Mouse (Mus musculus) hindbrain, embryonic 12.5 days (tissue): ENCODE measurements around the gene Zfp771. TPM values are rescaled to one million over a fixed set of nuclear protein-coding genes. Genes with fewer than 3 reads are reported as not detected.

Source experiments
- polyA plus RNA-seq: library from polyadenylated mRNA; unstranded; fragments of >200 nt; fragmentation: Nextera tagmentation; extraction: Ambion mirVana; gene quantifications from 2 replicates; pipeline ENCODE4 v1.2.1, GENCODE M21; 2016

The Zfp771 gene
- polyA plus RNA-seq, 1 experiment from 2014 or later, result 62.8 TPM

Other genes with a start within 250 kb of the Zfp771 start
- gene Mvp, start 229.7 kb upstream of the Zfp771 start, polyA plus RNA-seq, result 6.8 and 7.2 TPM in 2 replicates
- 0.72 and 1.3 TPM in 2 replicates for gene Pagr1b, start 227.8 kb upstream of the Zfp771 start, polyA plus RNA-seq
- 46.6 and 51.6 TPM in 2 replicates for gene Pagr1a, start 226.9 kb upstream of the Zfp771 start, polyA plus RNA-seq
- gene Gm42742, start 223.2 kb upstream of the Zfp771 start, polyA plus RNA-seq, result 63.8 and 69.6 TPM in 2 replicates
- gene Prrt2, start 223.1 kb upstream of the Zfp771 start, polyA plus RNA-seq, result 7.1 and 9.6 TPM in 2 replicates
- gene Maz, start 217.2 kb upstream of the Zfp771 start, polyA plus RNA-seq, result 117 and 119 TPM in 2 replicates
- 85.3 and 86.9 TPM in 2 replicates for gene Kif22, start 201.8 kb upstream of the Zfp771 start, polyA plus RNA-seq
- not detected in 2 replicates for gene Zg16, start 156.9 kb upstream of the Zfp771 start, polyA plus RNA-seq
- gene AI467606, start 152.9 kb upstream of the Zfp771 start, polyA plus RNA-seq, result 1.0 and 1.2 TPM in 2 replicates
- 0.80 and 1.9 TPM in 2 replicates for gene Qprt, start 122.0 kb upstream of the Zfp771 start, polyA plus RNA-seq
- not detected in 2 replicates for gene Spn, start 106.5 kb upstream of the Zfp771 start, polyA plus RNA-seq
- gene Cd2bp2, start 48.2 kb upstream of the Zfp771 start, polyA plus RNA-seq, result 86.2 and 92.9 TPM in 2 replicates
- gene Tbc1d10b, start 35.8 kb upstream of the Zfp771 start, polyA plus RNA-seq, result 46.5 and 47.2 TPM in 2 replicates
- 19.5 and 46.1 TPM in 2 replicates for gene Mylpf, start 35.4 kb upstream of the Zfp771 start, polyA plus RNA-seq
- 61.3 and 67.9 TPM in 2 replicates for gene Zfp553, start 11.2 kb upstream of the Zfp771 start, polyA plus RNA-seq
- 32.7 and 33.2 TPM in 2 replicates for gene Sept1, start 11.1 kb upstream of the Zfp771 start, polyA plus RNA-seq
- 123 and 147 TPM in 2 replicates for gene Dctpp1, start 16.4 kb downstream of the Zfp771 start, polyA plus RNA-seq
- 66.5 and 69.3 TPM in 2 replicates for gene Sephs2, start 29.8 kb downstream of the Zfp771 start, polyA plus RNA-seq
- gene Itgal, start 52.0 kb downstream of the Zfp771 start, polyA plus RNA-seq, result 0.46 and 0.52 TPM in 2 replicates
- gene Zfp768, start 101.3 kb downstream of the Zfp771 start, polyA plus RNA-seq, result 21.3 and 23.1 TPM in 2 replicates
- 9.3 and 9.7 TPM in 2 replicates for gene Zfp747, start 131.8 kb downstream of the Zfp771 start, polyA plus RNA-seq
- gene 9130019O22Rik, start 142.9 kb downstream of the Zfp771 start, polyA plus RNA-seq, result 5.4 and 6.0 TPM in 2 replicates
- 6.4 and 6.8 TPM in 2 replicates for gene E430018J23Rik, start 149.4 kb downstream of the Zfp771 start, polyA plus RNA-seq
- gene Zfp764, start 162.5 kb downstream of the Zfp771 start, polyA plus RNA-seq, result 5.9 and 6.5 TPM in 2 replicates
- gene Zfp688, start 177.8 kb downstream of the Zfp771 start, polyA plus RNA-seq, result 28.7 and 30.7 TPM in 2 replicates
- gene Zfp689, start 204.9 kb downstream of the Zfp771 start, polyA plus RNA-seq, result 16.3 and 17.7 TPM in 2 replicates
- gene Prr14, start 215.3 kb downstream of the Zfp771 start, polyA plus RNA-seq, result 55.4 and 56.3 TPM in 2 replicates
- gene Fbrs, start 234.9 kb downstream of the Zfp771 start, polyA plus RNA-seq, result 14.4 and 15.6 TPM in 2 replicates